Mouse (Mus musculus): ENCODE measurements around the gene Ryr2. TPM values are rescaled to one million over a fixed set of nuclear protein-coding genes. Genes with fewer than 3 reads are reported as not detected.
A peak's percentile ranks its signal among the peaks of the same experiment; 100 is the strongest.

Ryr2 gene
- total and polyA plus RNA-seq, 3 experiments: 127 to 1,020 (median 877) TPM

DNA sequence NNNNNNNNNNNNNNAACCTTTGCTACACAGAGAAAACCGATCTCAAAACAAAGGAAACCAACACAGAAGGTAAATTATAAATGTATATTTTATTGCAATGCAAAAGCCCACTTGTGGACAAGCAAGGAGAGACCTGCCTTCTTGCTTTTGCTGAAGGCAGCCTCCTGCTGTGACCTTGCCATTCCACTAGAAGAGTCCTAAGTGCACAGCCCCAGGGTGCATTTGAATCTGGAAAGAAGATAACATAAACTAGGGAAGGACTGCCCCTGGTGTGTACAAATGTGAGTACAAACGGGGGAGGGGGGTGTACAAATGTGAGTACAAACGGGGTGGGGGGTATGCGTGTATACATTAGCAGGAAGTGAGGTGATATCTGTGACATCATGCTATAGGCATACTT lies 43.2 kb downstream of the Ryr2 start:
- Histone ChIP-seq H3K79me2 (replicated peaks; ENCODE audit: control insufficient read depth, insufficient read depth, low read length) (peaks cover 2% of the 10 kb centered on the region), H3K9ac (ENCODE audit: low read depth, low read length) (no peak overlapping the region), H3K27ac (no peak overlapping the region), H3K4me3 (no peak overlapping the region), H3K36me3 (ENCODE audit: control insufficient read depth, insufficient read depth, low read length) (peaks cover 16% of the 10 kb centered on the region), H3K4me1 (ENCODE audit: control insufficient read depth, insufficient read depth, low read length) (peaks cover 10% of the 10 kb centered on the region), H3K27me3 (ENCODE audit: control insufficient read depth, insufficient read depth, low read length) (no peaks in the 10 kb centered on the region)
- TF ChIP-seq CTCF (IDR thresholded peaks at IDR 0.05): no peak
- TF ChIP-seq EP300 (IDR thresholded peaks at IDR 0.05; ENCODE audit: insufficient read depth, low read depth, low read length): no peak
- TF ChIP-seq POLR2A (IDR thresholded peaks at IDR 0.05; ENCODE audit: insufficient read depth, low read depth, low read length): no peak
- intact Hi-C loops (cut with DNase I): no loop called here
- whole genome bisulfite sequencing: 44% methylated on average over 4 of the region's 4 CpGs
- DNase-seq: no peak

DNA sequence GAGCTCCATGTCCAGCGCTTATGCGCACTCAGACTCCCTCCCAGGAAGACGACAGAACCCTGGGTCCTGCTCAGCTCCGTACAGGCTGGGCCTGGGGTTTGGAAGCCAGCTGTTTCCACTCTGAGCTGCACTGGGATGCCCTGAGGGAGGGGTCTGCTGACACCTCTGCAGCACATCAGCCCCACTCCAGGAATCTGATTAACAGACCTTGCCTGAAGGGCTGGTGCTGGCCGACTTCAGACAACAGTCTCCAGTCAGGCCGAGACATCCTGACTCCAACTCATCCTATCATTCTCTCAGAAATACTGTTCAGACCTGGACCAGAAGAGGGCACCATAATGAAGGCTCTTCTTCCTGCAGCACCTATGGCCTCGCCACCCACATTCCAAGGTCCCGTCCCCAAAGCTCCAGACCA lies 49.4 kb downstream of the Ryr2 start:
- Histone ChIP-seq H3K79me2 (replicated peaks; ENCODE audit: control insufficient read depth, insufficient read depth, low read length) (peaks cover 2% of the 10 kb centered on the region), H3K27ac (peak overlapping the region; percentile 43; the same call in 1 of the 2 replicates), H3K4me3 (no peak overlapping the region), H3K27me3 (ENCODE audit: control insufficient read depth, insufficient read depth, low read length) (no peaks in the 10 kb centered on the region), H3K36me3 (ENCODE audit: control insufficient read depth, insufficient read depth, low read length) (peaks cover 20% of the 10 kb centered on the region), H3K4me1 (ENCODE audit: control insufficient read depth, insufficient read depth, low read length) (peaks cover 9% of the 10 kb centered on the region), H3K9ac (ENCODE audit: low read depth, low read length) (no peak overlapping the region)
- intact Hi-C loops (cut with DNase I): no loop called here
- WGBS: 40% methylated on average over 8 of the region's 8 CpGs
- no peak for DNase-seq
- TF ChIP-seq POLR2A (IDR thresholded peaks at IDR 0.05; ENCODE audit: insufficient read depth, low read depth, low read length): no peak
- 0 out of 2 replicates have a peak, but pooled peaks have one; percentile 26 for TF ChIP-seq EP300 (IDR thresholded peaks at IDR 0.05; ENCODE audit: insufficient read depth, low read depth, low read length)
- peak; percentile 51 for TF ChIP-seq CTCF (IDR thresholded peaks at IDR 0.05)

DNA sequence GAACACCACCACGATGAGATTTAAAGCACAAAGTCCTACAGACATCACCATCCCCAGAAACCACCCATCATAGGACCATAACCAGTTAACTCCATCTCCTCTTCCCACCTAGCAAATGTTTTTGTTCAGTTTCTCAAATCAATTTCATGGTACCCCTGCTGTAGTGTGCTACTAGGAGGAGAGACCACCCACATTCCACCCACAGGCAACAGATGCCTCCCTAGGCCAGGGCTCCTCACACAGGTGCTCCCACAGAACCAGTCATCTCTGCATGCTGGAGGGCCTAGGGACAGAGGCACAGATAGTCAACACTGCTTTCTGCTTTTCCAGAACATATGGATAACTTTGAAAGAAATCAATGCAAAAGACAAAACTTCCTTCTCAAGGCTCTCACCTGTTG lies 50.8 kb downstream of the Ryr2 start:
- WGBS: 55% methylated on average over 1 of the region's 1 CpGs
- H3K4me1 ChIP-seq (ENCODE audit: control insufficient read depth, insufficient read depth, low read length): peaks cover 5% of the 10 kb centered on the region
- TF ChIP-seq POLR2A (IDR thresholded peaks at IDR 0.05; ENCODE audit: insufficient read depth, low read depth, low read length) (no peak), EP300 (IDR thresholded peaks at IDR 0.05; ENCODE audit: insufficient read depth, low read depth, low read length) (no peak), CTCF (IDR thresholded peaks at IDR 0.05) (no peak)
- no peak overlapping the region for H3K27ac ChIP-seq
- no peaks in the 10 kb centered on the region; the same call in 1 of the 2 replicates for H3K79me2 ChIP-seq (replicated peaks; ENCODE audit: control insufficient read depth, insufficient read depth, low read length)
- DNase-seq: no peak
- H3K27me3 ChIP-seq (ENCODE audit: control insufficient read depth, insufficient read depth, low read length): no peaks in the 10 kb centered on the region
- intact Hi-C loops (cut with DNase I): no loop called here
- H3K9ac ChIP-seq (ENCODE audit: low read depth, low read length): no peak overlapping the region
- no peak overlapping the region for H3K4me3 ChIP-seq
- H3K36me3 ChIP-seq (ENCODE audit: control insufficient read depth, insufficient read depth, low read length): peaks cover 21% of the 10 kb centered on the region

GRCm38 (mm10) chr13:12053910-12054309 lies 52.8 kb downstream of the Ryr2 start:
- no peaks in the 10 kb centered on the region for H3K27me3 ChIP-seq (ENCODE audit: control insufficient read depth, insufficient read depth, low read length)
- intact Hi-C loops (cut with DNase I): no loop called here
- TF ChIP-seq POLR2A (IDR thresholded peaks at IDR 0.05; ENCODE audit: insufficient read depth, low read depth, low read length): no peak
- no peak for DNase-seq
- H3K9ac ChIP-seq (ENCODE audit: low read depth, low read length): no peak overlapping the region
- no peak overlapping the region for H3K4me3 ChIP-seq
- peaks cover 17% of the 10 kb centered on the region for H3K36me3 ChIP-seq (ENCODE audit: control insufficient read depth, insufficient read depth, low read length)
- H3K27ac ChIP-seq: no peak overlapping the region
- H3K79me2 ChIP-seq (replicated peaks; ENCODE audit: control insufficient read depth, insufficient read depth, low read length): peaks cover 2% of the 10 kb centered on the region; the same call in 1 of the 2 replicates
- peaks cover 3% of the 10 kb centered on the region for H3K4me1 ChIP-seq (ENCODE audit: control insufficient read depth, insufficient read depth, low read length)
- 79% methylated on average over 3 of the region's 3 CpGs for WGBS

GRCm38 (mm10) chr13:12050809-12051208 lies 55.9 kb downstream of the Ryr2 start:
- Histone ChIP-seq H3K9ac (ENCODE audit: low read depth, low read length) (no peak overlapping the region), H3K4me3 (no peak overlapping the region), H3K4me1 (ENCODE audit: control insufficient read depth, insufficient read depth, low read length) (peaks cover 2% of the 10 kb centered on the region; the same call in 1 of the 2 replicates), H3K27me3 (ENCODE audit: control insufficient read depth, insufficient read depth, low read length) (no peaks in the 10 kb centered on the region), H3K27ac (no peak overlapping the region), H3K36me3 (ENCODE audit: control insufficient read depth, insufficient read depth, low read length) (peaks cover 28% of the 10 kb centered on the region), H3K79me2 (replicated peaks; ENCODE audit: control insufficient read depth, insufficient read depth, low read length) (peaks cover 2% of the 10 kb centered on the region; the same call in 1 of the 2 replicates)
- DNase-seq: no peak
- WGBS: 43% methylated on average over 1 of the region's 1 CpGs
- no peak for TF ChIP-seq POLR2A (IDR thresholded peaks at IDR 0.05; ENCODE audit: insufficient read depth, low read depth, low read length)
- TF ChIP-seq CTCF (IDR thresholded peaks at IDR 0.05): no peak
- TF ChIP-seq EP300 (IDR thresholded peaks at IDR 0.05; ENCODE audit: insufficient read depth, low read depth, low read length): no peak
- intact Hi-C loops (cut with DNase I): no loop called here

DNA sequence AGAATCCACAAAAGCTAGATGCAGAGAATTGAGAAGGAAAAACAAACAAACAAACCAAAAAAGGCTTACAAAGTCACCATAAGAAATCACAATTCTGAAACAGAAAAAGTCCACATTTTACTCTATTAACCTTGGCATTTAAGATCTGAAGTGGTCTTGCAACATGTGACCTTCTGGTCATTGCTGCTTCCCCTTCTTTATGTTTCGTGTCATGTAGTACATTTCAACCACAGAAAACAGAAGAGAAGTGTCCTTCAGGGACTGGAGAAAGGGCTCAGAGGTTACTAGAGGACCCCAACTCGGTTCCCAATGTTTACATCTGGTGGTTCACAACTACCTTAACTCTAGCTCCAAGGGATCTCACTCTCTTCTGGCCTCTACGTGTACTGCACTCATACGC lies 59.7 kb downstream of the Ryr2 start:
- Histone ChIP-seq H3K4me3 (no peak overlapping the region), H3K27me3 (ENCODE audit: control insufficient read depth, insufficient read depth, low read length) (no peaks in the 10 kb centered on the region), H3K27ac (no peak overlapping the region), H3K36me3 (ENCODE audit: control insufficient read depth, insufficient read depth, low read length) (peaks cover 23% of the 10 kb centered on the region), H3K79me2 (replicated peaks; ENCODE audit: control insufficient read depth, insufficient read depth, low read length) (0 out of 2 replicates have a peak, but pooled peaks cover 2% of the 10 kb centered on the region), H3K4me1 (ENCODE audit: control insufficient read depth, insufficient read depth, low read length) (peaks cover 3% of the 10 kb centered on the region; the same call in 1 of the 2 replicates), H3K9ac (ENCODE audit: low read depth, low read length) (no peak overlapping the region)
- intact Hi-C loops (cut with DNase I): no loop called here
- TF ChIP-seq POLR2A (IDR thresholded peaks at IDR 0.05; ENCODE audit: insufficient read depth, low read depth, low read length) (no peak), CTCF (IDR thresholded peaks at IDR 0.05) (no peak)
- no peak for DNase-seq
- 66% methylated on average over 4 of the region's 4 CpGs for WGBS
